Mouse (Mus musculus) bone marrow macrophage, adult 2 months (primary cell): ENCODE data around the gene Slc17a6.

Source experiments
- CTCF ChIP-seq: IDR thresholded peaks from 2 replicates; pipeline ENCODE4 v1.5.1; 2012; ENCODE audit warnings: low read depth, mild to moderate bottlenecking, low read length, moderate library complexity
- POLR2A ChIP-seq: IDR thresholded peaks from 2 replicates; pipeline ENCODE4 v1.6.1; 2012; ENCODE audit warnings: mild to moderate bottlenecking, low read depth, low read length, borderline replicate concordance

DNA sequence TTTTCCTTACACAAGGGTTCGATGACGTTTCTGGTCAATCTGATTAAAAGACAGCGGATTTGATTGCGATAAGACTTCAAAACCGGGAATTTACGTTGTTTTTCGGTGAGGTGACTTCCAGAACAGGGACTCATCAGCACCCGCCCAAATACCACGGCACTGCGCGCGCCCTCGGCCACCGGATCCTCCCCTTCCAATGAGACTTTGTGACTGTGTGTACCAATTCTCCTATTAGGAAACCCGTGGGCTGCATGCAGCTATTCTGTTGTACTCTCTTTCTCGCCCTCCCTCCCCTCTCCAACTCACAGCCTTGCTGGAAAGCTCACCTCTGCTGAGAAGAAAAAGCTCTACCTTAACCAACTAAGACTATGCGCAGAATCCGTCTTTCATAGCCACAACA is 390 bp downstream of the Slc17a6 start:
- TF ChIP-seq CTCF (no peak), POLR2A (no peak)
